Mouse (Mus musculus): ENCODE measurements around the gene Maff. TPM values are rescaled to one million over a fixed set of nuclear protein-coding genes. Genes with fewer than 3 reads are reported as not detected.

The Maff gene
- total RNA-seq (2017): 5.8 and 11.7 TPM in 2 replicates

DNA sequence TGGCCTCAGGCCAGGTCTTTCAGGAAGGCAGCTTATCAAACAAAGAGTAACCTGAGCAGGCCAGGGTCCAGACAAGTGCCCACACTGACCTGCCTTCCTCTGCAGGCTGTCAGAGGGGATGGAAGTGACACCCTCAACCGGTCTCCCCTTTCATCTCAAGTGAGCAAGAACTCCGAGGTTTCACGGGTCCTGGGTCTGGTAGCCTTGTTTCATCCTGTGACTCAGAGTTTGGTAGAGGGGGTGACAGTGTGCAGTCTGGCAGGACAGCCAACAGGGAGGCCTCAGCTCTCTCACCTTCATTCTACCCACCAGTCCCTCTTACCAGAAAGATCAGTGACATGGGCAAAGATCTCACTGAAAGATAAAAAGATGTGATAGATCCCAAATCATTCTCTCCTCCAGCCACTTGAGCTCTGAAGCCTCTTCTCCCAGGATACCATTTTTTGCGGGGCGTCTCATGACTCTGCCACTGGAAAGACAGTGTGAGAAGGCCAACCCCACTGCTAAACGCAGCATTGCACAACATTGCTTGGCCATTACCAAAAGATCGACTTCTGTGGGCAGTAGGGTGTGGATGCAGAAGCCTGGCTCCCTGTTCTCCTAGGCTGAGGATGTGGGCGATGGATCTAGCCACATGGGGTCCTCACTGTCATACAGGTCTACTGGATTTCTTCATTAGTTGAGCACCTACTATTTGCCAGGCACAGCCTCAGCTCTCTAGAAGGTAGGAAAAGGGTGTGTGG, at the start of gene Maff:
TSS of gene Maff (plus strand) at position 571 of the 743 bp plus-strand sequence.
- no peak for ATAC-seq (replicated peaks; ENCODE audit: low read depth, poor library complexity, severe bottlenecking)

- no peak for ATAC-seq (replicated peaks; ENCODE audit: low read depth, poor library complexity, severe bottlenecking)
Measured at GRCm38 (mm10) chr15:79298553-79298952, 47.9 kb upstream of the Maff start.

DNA sequence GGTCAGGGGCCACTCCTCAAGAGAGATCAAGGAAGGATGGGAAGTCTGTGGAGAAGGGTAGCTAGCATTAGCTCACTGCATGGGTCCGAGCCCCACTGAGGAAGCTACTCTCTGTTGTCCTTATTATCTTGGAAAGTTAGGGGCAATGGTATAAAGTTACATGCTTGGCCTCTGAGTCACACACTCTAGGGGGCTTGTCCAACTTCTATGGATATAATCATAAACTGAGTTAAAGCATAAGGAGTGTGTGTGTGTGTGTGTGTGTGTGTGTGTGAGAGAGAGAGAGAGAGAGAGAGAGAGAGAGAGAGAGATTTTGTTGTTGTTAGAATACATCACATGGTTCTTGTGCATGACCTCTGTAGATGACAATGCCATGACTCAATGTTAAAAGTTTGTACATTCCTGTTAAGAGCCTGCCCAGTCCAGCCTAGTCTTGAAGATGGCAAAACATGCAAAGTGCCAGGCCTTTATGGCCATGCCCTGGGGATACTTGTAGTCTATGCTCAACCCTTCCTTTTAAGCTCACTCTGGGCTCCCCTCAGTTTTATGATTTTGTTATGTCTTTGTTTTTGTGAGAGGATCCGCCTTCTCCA, 46.8 kb upstream of the Maff start:
- no peak for ATAC-seq (replicated peaks; ENCODE audit: low read depth, poor library complexity, severe bottlenecking)

- ATAC-seq (replicated peaks; ENCODE audit: low read depth, poor library complexity, severe bottlenecking): no peak
Measured at GRCm38 (mm10) chr15:79303725-79304124, 42.7 kb upstream of the Maff start.

DNA sequence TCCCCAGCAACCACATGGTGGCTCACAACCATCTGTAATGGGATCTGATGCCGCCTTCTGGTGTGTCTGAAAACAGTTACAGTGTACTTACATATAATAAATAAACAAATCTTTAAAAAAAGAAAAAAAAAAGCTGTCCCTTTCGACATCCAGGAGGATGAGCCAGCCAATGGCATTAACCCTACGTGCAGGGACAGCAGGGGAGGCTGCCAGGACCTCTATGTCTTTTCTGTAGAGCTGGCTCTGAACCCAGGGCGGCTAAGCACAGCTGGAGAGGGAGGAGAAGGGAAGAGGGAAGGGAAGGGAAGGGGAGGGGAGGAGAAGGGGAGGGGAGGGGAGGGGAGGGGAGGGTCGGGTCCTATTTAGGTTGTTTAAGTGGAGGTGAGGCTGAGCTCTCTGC, 41.6 kb upstream of the Maff start:
- no peak for ATAC-seq (replicated peaks; ENCODE audit: low read depth, poor library complexity, severe bottlenecking)

GRCm38 (mm10) chr15:79306043-79306637, 40.3 kb upstream of the Maff start:
- ATAC-seq (replicated peaks; ENCODE audit: low read depth, poor library complexity, severe bottlenecking): no peak

DNA sequence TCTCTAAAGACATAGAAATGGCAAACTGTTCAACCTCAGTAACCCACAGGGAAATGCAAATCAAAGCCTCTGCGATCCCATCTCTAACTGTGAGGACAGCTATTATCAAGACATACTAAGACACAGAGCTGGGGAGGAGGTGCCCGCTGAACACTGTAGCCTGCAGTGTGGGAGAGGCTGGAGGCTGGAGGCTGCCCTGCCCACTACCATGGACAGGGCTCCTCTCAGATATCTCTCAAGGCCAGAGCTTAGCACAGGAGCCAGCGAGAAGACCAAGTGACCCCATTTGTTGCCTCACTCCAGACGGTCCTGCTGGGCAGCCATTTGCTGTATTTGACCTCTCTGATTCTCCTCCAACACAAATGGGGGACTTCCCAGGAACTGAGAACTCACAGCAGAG, 38.6 kb upstream of the Maff start:
- ATAC-seq (replicated peaks; ENCODE audit: low read depth, poor library complexity, severe bottlenecking): no peak

- ATAC-seq (replicated peaks; ENCODE audit: low read depth, poor library complexity, severe bottlenecking): no peak
Measured at GRCm38 (mm10) chr15:79313848-79314369, 32.5 kb upstream of the Maff start.

GRCm38 (mm10) chr15:79321733-79322190, 24.7 kb upstream of the Maff start:
- ATAC-seq (replicated peaks; ENCODE audit: low read depth, poor library complexity, severe bottlenecking): no peak

DNA sequence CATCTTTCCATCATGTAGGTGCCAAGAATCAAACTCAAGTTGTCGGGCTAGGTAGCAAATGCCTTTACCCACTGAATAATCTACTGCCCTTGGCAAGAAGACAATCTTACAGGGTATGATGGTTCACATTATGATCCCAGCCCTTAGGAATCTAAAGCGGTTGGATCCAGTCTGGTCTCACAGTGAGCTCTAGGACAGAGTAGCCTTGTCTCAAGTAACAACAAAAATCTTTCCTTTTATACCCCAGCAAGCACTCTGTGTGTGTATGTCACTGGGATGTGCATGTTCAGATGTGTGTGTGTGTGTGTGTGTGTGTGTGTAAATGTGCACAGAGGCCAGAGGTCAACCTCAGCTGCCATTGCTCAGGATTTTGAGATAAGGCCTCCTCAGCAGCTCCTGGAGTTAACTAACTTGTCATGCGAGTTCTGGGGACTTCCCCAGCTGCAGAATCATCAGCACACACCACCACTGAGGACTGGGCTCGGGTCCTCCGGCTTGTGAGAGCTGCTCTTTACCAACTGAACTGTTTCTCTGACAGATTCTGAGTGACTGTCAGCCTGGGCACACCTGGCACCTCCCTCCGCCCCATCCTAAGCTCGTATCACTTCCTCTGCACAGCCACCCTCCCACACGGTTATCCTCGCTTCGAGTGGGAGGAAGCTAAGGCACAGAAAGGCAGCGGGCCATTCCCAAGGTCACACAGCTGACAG, 24.0 kb upstream of the Maff start:
- ATAC-seq (replicated peaks; ENCODE audit: low read depth, poor library complexity, severe bottlenecking): no peak

GRCm38 (mm10) chr15:79322991-79323790, 23.2 kb upstream of the Maff start:
- peak; percentile 34 for ATAC-seq (replicated peaks; ENCODE audit: low read depth, poor library complexity, severe bottlenecking)

- ATAC-seq (replicated peaks; ENCODE audit: low read depth, poor library complexity, severe bottlenecking): no peak
Measured at GRCm38 (mm10) chr15:79323791-79324155, 22.6 kb upstream of the Maff start.

DNA sequence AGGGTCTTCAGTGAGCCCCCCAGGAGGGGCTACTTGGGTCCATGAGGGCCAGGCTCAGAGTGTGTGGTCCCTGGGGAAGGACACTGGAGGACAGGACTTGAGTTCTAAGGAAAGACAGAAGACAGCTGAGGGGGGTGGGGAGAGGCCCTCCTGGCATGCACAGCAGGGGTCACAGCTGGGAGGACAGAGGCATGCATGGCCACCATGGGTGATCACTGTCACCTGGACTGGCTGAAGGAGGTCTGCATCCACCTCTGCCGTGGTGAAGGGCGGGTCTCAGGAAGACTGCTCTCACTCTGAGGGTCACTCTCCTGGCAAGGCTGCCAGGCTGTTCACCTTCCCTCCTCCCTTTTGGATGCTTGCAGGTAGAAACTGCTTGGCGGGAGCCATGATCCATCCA, 22.0 kb upstream of the Maff start:
- no peak for ATAC-seq (replicated peaks; ENCODE audit: low read depth, poor library complexity, severe bottlenecking)

DNA sequence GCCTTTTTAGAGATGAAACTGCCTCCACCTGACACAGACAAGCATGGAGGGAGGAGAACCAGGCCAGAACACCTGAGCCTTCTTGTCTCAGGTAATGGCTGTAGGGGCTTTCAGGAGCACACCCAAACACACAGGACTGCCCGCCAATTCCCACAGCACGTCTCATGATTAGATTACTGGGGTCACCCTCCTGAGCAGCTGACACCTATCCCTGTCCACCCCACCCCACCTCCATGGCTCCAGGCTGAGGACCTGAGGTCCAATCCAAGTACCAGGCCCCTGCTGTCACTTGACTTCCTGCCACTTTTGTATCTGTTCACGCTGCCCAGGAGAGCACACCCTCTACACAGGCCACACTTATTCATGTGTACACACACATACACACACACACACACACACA, 20.7 kb upstream of the Maff start:
- ATAC-seq (replicated peaks; ENCODE audit: low read depth, poor library complexity, severe bottlenecking): no peak

DNA sequence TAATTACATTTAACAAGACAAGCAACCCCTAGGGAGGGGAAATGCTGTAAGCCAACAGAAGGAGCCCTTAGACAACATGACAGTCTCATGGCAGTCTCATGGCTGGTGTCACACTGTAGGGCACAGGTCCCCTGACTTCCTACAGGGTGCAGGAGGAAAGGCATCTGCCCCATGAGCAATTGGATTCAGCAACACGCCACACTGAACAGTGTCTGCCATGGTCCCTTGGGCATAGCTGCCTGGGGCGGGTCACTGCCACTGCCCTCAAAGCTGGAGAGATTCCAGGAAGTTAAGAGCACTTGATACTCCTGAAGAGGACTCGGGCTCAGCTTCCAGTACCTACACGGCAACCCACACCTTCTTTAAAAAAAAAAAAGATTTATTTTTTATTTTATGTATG, 20.2 kb upstream of the Maff start:
- no peak for ATAC-seq (replicated peaks; ENCODE audit: low read depth, poor library complexity, severe bottlenecking)

DNA sequence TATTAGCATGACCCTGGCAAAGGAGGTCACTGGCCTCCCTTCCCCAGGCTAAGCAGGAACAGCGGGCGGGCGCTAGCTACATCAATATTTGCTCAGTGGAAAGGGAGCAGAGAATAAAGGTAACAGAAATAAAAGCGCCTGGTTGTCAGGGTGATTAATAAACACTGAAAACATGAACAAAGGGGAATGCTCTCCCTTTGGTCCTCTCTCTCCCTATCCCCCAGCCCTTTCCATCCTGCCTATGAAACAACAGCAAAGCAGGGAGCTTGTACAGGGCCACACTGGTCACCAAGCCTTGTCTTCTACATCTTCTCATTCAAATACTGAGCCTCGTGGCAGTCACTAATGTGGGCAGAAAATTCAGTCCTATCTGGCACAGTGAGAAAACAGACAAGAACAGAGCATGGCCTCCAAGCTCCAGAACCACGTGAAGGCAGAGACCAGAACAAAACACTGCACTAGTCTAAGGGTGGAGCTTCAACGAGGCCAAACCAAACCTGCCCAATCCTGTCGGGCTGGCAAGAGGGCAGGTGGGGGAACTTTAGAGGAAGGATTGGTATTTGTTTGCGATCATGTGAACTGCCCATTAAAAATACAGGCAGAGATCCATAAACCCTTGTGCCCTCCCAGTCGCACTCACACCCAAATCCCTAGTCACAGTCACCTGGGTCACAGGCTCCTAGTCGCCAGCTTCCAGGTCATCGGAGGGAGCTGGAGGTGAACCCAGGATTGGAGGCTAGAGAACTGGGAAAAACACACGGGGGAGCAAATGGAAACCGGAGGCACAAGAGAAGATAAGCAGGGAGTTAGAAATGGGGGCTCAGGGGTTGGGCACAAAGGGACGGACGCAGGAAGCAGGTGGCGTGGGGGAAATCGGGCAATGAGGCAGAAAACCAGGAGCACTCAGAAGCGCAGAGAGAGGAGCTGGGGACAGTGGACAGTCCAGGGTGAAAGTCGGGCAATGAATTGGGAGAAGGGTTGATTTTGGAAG, 19.2 kb upstream of the Maff start:
- peak; percentile 16; the same call in 1 of the 2 replicates for ATAC-seq (replicated peaks; ENCODE audit: low read depth, poor library complexity, severe bottlenecking)

- ATAC-seq (replicated peaks; ENCODE audit: low read depth, poor library complexity, severe bottlenecking): peak; percentile 84
Measured at GRCm38 (mm10) chr15:79328058-79328938, 18.1 kb upstream of the Maff start, which contains the start of gene Pla2g6. Gene Pla2g6 (minus strand): TSS chr15:79328390.

- ATAC-seq (replicated peaks; ENCODE audit: low read depth, poor library complexity, severe bottlenecking): no peak
Measured at GRCm38 (mm10) chr15:79328939-79329275, 17.5 kb upstream of the Maff start.
